Mouse (Mus musculus) ES-Bruce4 (cell line): ENCODE measurements around the gene Cacna2d3.

Source experiments
- CTCF ChIP-seq: IDR thresholded peaks from one replicate; pipeline ENCODE4 v1.8.1; 2011; ENCODE audit warnings: low read depth, low read length
- EP300 ChIP-seq: IDR thresholded peaks from 2 replicates; pipeline ENCODE4 v1.6.1; 2011; ENCODE audit warnings: low read depth, low read length; ENCODE audit not compliant: insufficient read depth
- POLR2A ChIP-seq: IDR thresholded peaks from one replicate; pipeline ENCODE4 v1.8.1; 2011; ENCODE audit warnings: low read length; ENCODE audit not compliant: insufficient read depth

GRCm38 (mm10) chr14:29334216-29334615 lies 387.4 kb downstream of the Cacna2d3 start:
- TF ChIP-seq CTCF (no peak), EP300 (no peak), POLR2A (no peak)
